Mouse (Mus musculus): ENCODE results near the gene Pamr1. TPM values are rescaled to one million over a fixed set of nuclear protein-coding genes. Genes with fewer than 3 reads are reported as not detected.

The Pamr1 gene
- polyA plus RNA-seq, 1 experiment from 2014 or later: 14.2 TPM

DNA sequence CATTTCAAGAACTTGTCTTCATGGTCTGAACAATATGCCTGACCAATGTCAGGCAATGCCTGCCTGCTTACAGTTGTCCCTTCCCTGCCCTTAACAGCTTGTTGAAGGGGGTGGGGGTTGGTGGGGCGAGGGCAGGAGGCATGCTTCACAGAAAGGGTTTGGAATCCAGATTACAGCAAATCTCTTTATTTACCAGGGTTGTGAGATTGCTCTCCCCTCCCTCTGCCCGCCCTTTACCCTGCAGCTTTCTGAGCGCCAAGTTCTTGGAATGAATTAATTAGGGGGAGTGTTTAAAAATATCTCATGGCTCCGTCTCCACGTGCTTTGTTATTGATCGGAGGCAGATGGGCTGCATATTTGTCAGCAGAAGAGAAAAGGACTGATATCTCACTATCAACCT is 113.5 kb downstream of the Pamr1 start:
- WGBS: 8% methylated on average over 6 of the region's 6 CpGs

DNA sequence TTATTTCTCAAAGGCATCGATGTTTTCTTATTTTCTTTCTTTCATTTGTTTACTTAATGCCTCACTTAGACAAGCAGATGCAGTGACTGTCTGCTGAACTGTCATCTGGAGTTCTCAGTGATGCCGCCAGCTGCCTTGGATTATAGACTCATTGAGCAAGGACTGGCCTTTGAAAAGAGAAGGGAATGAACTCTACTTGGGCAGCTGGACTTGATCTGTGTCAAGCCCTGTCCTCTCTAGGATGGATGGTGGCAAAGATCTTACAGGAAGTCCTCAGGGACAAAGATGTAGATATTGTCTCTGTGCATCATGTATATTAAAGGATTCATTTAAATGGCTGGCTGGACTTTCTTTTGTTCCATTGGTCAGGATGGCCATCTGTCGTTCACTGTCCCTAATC is 114.1 kb downstream of the Pamr1 start:
- Histone ChIP-seq H3K4me2 (ENCODE audit: low read depth, low read length) (peak overlapping the region; percentile 83), H3K27me3 (ENCODE audit: control insufficient read depth, insufficient read depth, low read length) (no peaks in the 10 kb centered on the region), H3K36me3 (ENCODE audit: control insufficient read depth, insufficient read depth, low read length) (no peaks in the 10 kb centered on the region), H3K4me1 (ENCODE audit: control insufficient read depth, insufficient read depth, low read length) (peaks cover 30% of the 10 kb centered on the region), H3K9me3 (ENCODE audit: control insufficient read depth, low read length) (no peaks in the 10 kb centered on the region), H3K27ac (ENCODE audit: low read depth, low read length) (peak overlapping the region; percentile 56), H3K9ac (replicated peaks; ENCODE audit: low read depth, low read length) (no peak overlapping the region; the same call in 1 of the 2 replicates), H3K4me3 (ENCODE audit: low read depth, low read length) (no peak overlapping the region)
- ATAC-seq (ENCODE audit: low read depth): no peak
- WGBS: 32% methylated on average over 3 of the region's 3 CpGs

More for the DNA sequence above, 113.5 kb downstream of the Pamr1 start:
- Histone ChIP-seq H3K27ac (ENCODE audit: low read depth, low read length) (peak overlapping the region; percentile 91), H3K9ac (replicated peaks; ENCODE audit: low read depth, low read length) (no peak overlapping the region; the same call in 1 of the 2 replicates), H3K4me1 (ENCODE audit: control insufficient read depth, insufficient read depth, low read length) (peaks cover 30% of the 10 kb centered on the region), H3K36me3 (ENCODE audit: control insufficient read depth, insufficient read depth, low read length) (no peaks in the 10 kb centered on the region), H3K4me3 (ENCODE audit: low read depth, low read length) (peak overlapping the region; percentile 4; the same call in 1 of the 2 replicates), H3K4me2 (ENCODE audit: low read depth, low read length) (peak overlapping the region; percentile 83), H3K27me3 (ENCODE audit: control insufficient read depth, insufficient read depth, low read length) (no peaks in the 10 kb centered on the region), H3K9me3 (ENCODE audit: control insufficient read depth, low read length) (no peaks in the 10 kb centered on the region)
- no peak for ATAC-seq (ENCODE audit: low read depth)

DNA sequence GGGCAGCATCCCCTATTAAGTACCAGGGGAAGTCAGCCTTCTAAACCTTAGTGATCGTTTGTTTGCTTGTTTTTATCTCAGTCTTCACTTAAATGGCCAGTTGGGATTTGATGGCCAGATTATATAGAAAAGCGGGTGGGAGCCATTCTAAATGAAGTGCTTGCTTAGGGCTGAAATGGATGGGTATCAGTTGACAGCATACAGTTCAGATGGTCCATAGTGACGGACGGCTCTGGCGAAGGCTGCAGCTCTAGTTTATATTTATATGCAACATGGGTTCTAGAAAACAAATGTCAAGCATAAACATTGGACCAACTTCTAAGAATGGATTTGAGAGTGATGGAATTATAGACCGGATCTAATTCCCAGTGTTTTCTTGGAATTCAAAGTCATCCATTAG is 118.2 kb downstream of the Pamr1 start:
- ATAC-seq (ENCODE audit: low read depth): no peak
- no peak overlapping the region for H3K4me2 ChIP-seq (ENCODE audit: low read depth, low read length)
- H3K4me3 ChIP-seq (ENCODE audit: low read depth, low read length): no peak overlapping the region
- no peaks in the 10 kb centered on the region for H3K27me3 ChIP-seq (ENCODE audit: control insufficient read depth, insufficient read depth, low read length)
- no peak overlapping the region for H3K9ac ChIP-seq (replicated peaks; ENCODE audit: low read depth, low read length)
- WGBS: 76% methylated on average over 6 of the region's 6 CpGs
- H3K4me1 ChIP-seq (ENCODE audit: control insufficient read depth, insufficient read depth, low read length): peaks cover 10% of the 10 kb centered on the region
- no peaks in the 10 kb centered on the region for H3K36me3 ChIP-seq (ENCODE audit: control insufficient read depth, insufficient read depth, low read length)
- no peak overlapping the region for H3K27ac ChIP-seq (ENCODE audit: low read depth, low read length)
- no peaks in the 10 kb centered on the region for H3K9me3 ChIP-seq (ENCODE audit: control insufficient read depth, low read length)

DNA sequence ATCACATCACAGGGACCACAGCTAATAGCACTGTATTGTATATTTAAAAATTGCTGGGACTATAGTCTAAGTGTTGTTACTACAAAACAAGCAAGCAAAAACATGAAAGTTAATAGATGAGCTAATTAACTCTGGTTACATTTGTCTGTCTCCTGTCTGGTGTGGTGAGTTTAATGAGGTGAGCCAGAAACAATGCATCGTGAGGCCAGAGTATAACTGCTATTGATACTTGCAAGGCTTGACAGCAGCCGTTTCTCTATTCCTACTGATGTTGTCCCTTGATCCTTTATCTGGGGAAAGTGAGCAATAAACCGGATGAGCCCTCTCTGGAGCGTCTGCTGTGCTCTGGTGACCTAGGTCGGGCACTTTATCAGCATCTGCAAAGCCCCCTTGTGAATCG is 119.8 kb downstream of the Pamr1 start:
- H3K27ac ChIP-seq (ENCODE audit: low read depth, low read length): no peak overlapping the region
- H3K27me3 ChIP-seq (ENCODE audit: control insufficient read depth, insufficient read depth, low read length): no peaks in the 10 kb centered on the region
- no peak overlapping the region for H3K4me3 ChIP-seq (ENCODE audit: low read depth, low read length)
- H3K9ac ChIP-seq (replicated peaks; ENCODE audit: low read depth, low read length): no peak overlapping the region
- no peaks in the 10 kb centered on the region for H3K9me3 ChIP-seq (ENCODE audit: control insufficient read depth, low read length)
- H3K4me2 ChIP-seq (ENCODE audit: low read depth, low read length): no peak overlapping the region
- WGBS: 8% methylated on average over 6 of the region's 6 CpGs
- H3K4me1 ChIP-seq (ENCODE audit: control insufficient read depth, insufficient read depth, low read length): peaks cover 14% of the 10 kb centered on the region
- no peak for ATAC-seq (ENCODE audit: low read depth)
- H3K36me3 ChIP-seq (ENCODE audit: control insufficient read depth, insufficient read depth, low read length): no peaks in the 10 kb centered on the region

DNA sequence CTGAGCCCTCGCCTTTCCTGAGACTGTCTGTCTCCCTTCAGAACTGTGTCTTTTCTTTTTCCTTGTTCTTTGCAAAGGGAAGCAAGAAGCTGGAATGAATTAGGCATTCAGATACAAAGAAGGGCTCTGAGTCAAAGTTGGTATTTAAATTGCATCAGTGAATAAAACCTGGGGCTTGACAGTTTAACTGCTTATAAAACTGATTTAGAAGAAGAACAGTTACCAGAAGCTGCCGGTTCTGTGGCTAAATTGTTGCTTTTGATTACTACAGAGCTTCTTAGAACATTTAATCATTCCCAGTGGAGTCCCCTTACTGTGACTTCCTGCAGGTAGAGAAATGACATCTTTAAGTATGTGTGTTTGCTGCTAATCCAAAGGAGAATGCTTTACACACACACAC is 124.8 kb downstream of the Pamr1 start:
- no peak overlapping the region for H3K4me2 ChIP-seq (ENCODE audit: low read depth, low read length)
- H3K9ac ChIP-seq (replicated peaks; ENCODE audit: low read depth, low read length): no peak overlapping the region
- no peaks in the 10 kb centered on the region for H3K36me3 ChIP-seq (ENCODE audit: control insufficient read depth, insufficient read depth, low read length)
- no peak overlapping the region for H3K4me3 ChIP-seq (ENCODE audit: low read depth, low read length)
- H3K27ac ChIP-seq (ENCODE audit: low read depth, low read length): peak overlapping the region; percentile 46; the same call in 1 of the 2 replicates
- peak; percentile 26; the same call in 1 of the 2 replicates for ATAC-seq (ENCODE audit: low read depth)
- no peaks in the 10 kb centered on the region for H3K27me3 ChIP-seq (ENCODE audit: control insufficient read depth, insufficient read depth, low read length)
- WGBS: 20% methylated on average over 2 of the region's 2 CpGs
- peaks cover 18% of the 10 kb centered on the region for H3K4me1 ChIP-seq (ENCODE audit: control insufficient read depth, insufficient read depth, low read length)
- no peaks in the 10 kb centered on the region for H3K9me3 ChIP-seq (ENCODE audit: control insufficient read depth, low read length)

DNA sequence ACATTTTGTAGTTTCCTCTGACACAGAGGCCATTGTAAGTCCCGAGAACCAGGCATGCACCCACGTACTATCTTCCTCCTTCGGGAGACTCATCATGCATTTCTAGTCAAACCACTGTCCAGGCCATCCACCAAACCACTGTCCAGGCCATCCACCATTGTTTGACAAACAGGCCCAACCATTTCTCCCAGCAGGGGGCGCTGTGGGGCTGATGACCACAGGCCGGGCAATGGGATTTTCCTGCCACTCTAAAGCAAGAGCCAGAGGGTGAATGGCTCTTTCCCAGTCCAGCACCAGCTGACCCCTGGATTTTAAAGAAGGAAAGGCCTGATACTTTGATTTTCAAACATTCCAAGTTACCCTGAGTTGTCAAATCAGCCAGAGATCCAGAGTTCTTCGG is 125.5 kb downstream of the Pamr1 start:
- H3K4me2 ChIP-seq (ENCODE audit: low read depth, low read length): no peak overlapping the region
- H3K4me1 ChIP-seq (ENCODE audit: control insufficient read depth, insufficient read depth, low read length): peaks cover 18% of the 10 kb centered on the region
- no peaks in the 10 kb centered on the region for H3K9me3 ChIP-seq (ENCODE audit: control insufficient read depth, low read length)
- no peak overlapping the region for H3K4me3 ChIP-seq (ENCODE audit: low read depth, low read length)
- 69% methylated on average over 6 of the region's 6 CpGs for WGBS
- no peaks in the 10 kb centered on the region for H3K36me3 ChIP-seq (ENCODE audit: control insufficient read depth, insufficient read depth, low read length)
- no peak; the same call in 1 of the 2 replicates for ATAC-seq (ENCODE audit: low read depth)
- H3K9ac ChIP-seq (replicated peaks; ENCODE audit: low read depth, low read length): no peak overlapping the region
- no peak overlapping the region; the same call in 1 of the 2 replicates for H3K27ac ChIP-seq (ENCODE audit: low read depth, low read length)
- H3K27me3 ChIP-seq (ENCODE audit: control insufficient read depth, insufficient read depth, low read length): no peaks in the 10 kb centered on the region

DNA sequence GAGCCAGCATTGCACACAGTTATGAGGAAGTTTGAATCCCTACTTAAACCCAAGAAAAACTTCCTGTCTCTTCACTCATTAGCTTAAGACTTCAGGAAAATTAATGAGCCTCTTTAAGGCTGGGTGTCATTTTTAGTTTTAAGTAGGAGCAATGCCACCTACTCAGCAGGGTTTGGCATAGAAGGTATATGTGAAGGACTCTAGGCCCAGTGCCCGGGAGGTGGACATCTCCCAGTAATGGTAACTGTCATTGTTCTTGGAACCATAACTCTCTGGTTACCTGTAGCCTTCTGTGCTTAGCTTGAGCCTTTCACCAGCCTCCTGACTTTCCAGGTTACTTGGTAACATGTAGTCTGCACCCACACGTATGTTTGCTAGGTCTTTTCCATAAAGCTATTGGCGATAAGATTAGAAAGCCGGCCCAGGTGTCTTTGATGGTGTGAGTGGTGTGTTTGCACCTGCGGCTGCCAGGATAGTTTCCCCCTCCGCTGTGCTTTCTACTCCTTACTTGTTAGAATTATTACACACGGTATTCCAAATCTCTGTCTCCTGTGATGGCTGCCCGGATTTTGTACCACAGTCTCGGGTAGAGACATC is 127.0 kb downstream of the Pamr1 start:
- no peaks in the 10 kb centered on the region for H3K27me3 ChIP-seq (ENCODE audit: control insufficient read depth, insufficient read depth, low read length)
- 94% methylated on average over 9 of the region's 9 CpGs for WGBS
- H3K9ac ChIP-seq (replicated peaks; ENCODE audit: low read depth, low read length): no peak overlapping the region
- H3K4me1 ChIP-seq (ENCODE audit: control insufficient read depth, insufficient read depth, low read length): peaks cover 18% of the 10 kb centered on the region
- no peak for ATAC-seq (ENCODE audit: low read depth)
- H3K4me3 ChIP-seq (ENCODE audit: low read depth, low read length): no peak overlapping the region
- H3K27ac ChIP-seq (ENCODE audit: low read depth, low read length): no peak overlapping the region
- no peak overlapping the region for H3K4me2 ChIP-seq (ENCODE audit: low read depth, low read length)
- no peaks in the 10 kb centered on the region for H3K36me3 ChIP-seq (ENCODE audit: control insufficient read depth, insufficient read depth, low read length)
- H3K9me3 ChIP-seq (ENCODE audit: control insufficient read depth, low read length): no peaks in the 10 kb centered on the region

DNA sequence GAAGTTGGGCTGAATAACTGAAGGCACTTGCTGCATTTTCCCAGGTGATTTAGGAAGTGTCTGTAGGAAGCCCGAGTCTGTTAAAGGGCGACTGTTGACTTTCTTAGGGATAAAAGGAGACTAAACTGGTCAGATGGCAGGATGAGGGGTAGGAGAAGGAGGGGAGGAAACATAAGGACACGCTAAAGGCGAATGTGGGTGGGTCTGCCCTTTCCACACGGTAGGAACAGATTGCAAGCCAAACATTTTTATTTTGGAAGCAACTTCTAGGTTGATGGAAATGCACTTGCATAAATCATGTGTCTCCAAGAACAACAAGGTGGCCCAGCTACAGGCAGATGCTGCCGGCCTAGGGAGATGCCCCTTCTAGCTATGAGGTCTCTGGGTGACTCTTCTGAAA is 127.6 kb downstream of the Pamr1 start:
- WGBS: 84% methylated on average over 6 of the region's 6 CpGs
- Histone ChIP-seq H3K4me1 (ENCODE audit: control insufficient read depth, insufficient read depth, low read length) (peaks cover 18% of the 10 kb centered on the region), H3K9ac (replicated peaks; ENCODE audit: low read depth, low read length) (no peak overlapping the region), H3K36me3 (ENCODE audit: control insufficient read depth, insufficient read depth, low read length) (no peaks in the 10 kb centered on the region), H3K4me2 (ENCODE audit: low read depth, low read length) (no peak overlapping the region), H3K27ac (ENCODE audit: low read depth, low read length) (no peak overlapping the region), H3K4me3 (ENCODE audit: low read depth, low read length) (no peak overlapping the region), H3K9me3 (ENCODE audit: control insufficient read depth, low read length) (no peaks in the 10 kb centered on the region), H3K27me3 (ENCODE audit: control insufficient read depth, insufficient read depth, low read length) (no peaks in the 10 kb centered on the region)
- no peak for ATAC-seq (ENCODE audit: low read depth)

DNA sequence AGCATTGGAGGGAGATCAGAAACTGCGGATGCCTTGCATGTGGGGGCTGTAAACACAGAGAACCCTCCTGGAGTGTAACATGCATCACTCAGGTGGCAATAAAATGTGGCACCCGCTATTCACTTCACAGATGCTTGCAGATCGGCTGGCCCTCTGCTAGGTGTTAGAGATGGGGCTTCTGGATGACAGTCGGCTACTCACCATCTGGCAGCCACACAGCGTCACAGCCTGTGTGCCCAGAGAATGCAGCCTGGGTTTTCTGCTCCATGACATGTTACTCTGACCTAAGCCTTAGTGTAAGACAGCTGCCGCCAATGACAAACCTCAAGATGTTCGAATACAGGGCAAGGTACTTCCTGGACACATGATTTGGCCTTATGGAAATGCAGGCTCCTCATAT is 131.5 kb downstream of the Pamr1 start:
- Histone ChIP-seq H3K9ac (replicated peaks; ENCODE audit: low read depth, low read length) (no peak overlapping the region), H3K9me3 (ENCODE audit: control insufficient read depth, low read length) (no peaks in the 10 kb centered on the region), H3K36me3 (ENCODE audit: control insufficient read depth, insufficient read depth, low read length) (no peaks in the 10 kb centered on the region), H3K4me2 (ENCODE audit: low read depth, low read length) (no peak overlapping the region), H3K4me1 (ENCODE audit: control insufficient read depth, insufficient read depth, low read length) (no peaks in the 10 kb centered on the region), H3K27ac (ENCODE audit: low read depth, low read length) (no peak overlapping the region), H3K4me3 (ENCODE audit: low read depth, low read length) (no peak overlapping the region), H3K27me3 (ENCODE audit: control insufficient read depth, insufficient read depth, low read length) (no peaks in the 10 kb centered on the region)
- ATAC-seq (ENCODE audit: low read depth): no peak
- WGBS: 59% methylated on average over 7 of the region's 7 CpGs

All from neural tube, embryonic 14.5 days (tissue).